Mouse (Mus musculus) cerebellum, postnatal 4 days (tissue): ENCODE data around the gene Cyp2d26.
"Not testable (repeated sequence)": the region's sequence is repeated elsewhere in the genome, so short reads cannot be mapped to it uniquely, and the experiment has no call there.

Experiments
- DNase-seq, 2 experiments: peaks; one replicate each; pipeline ENCODE4 v3.0.0; 2022; ENCODE audit warnings: low spot score in 2 of 2, mixed read lengths in 1 of 2

The Cyp2d26 gene

GRCm38 (mm10) chr15:82794277-82794676, at the start of gene Cyp2d26:
Gene Cyp2d26 (minus strand): TSS chr15:82794294.
- no peak for DNase-seq

- DNase-seq = no peak
Observed at GRCm38 (mm10) chr15:82839146-82839545, 45.1 kb upstream of the Cyp2d26 start.

- no peak for DNase-seq
Observed at GRCm38 (mm10) chr15:82829917-82830316, 35.8 kb upstream of the Cyp2d26 start.

- no peak for DNase-seq
Observed at GRCm38 (mm10) chr15:82825866-82826265, 31.8 kb upstream of the Cyp2d26 start.

GRCm38 (mm10) chr15:82822347-82822746, 28.3 kb upstream of the Cyp2d26 start:
- no peak for DNase-seq

- no peak for DNase-seq
Observed at GRCm38 (mm10) chr15:82821657-82822056, 27.6 kb upstream of the Cyp2d26 start.

GRCm38 (mm10) chr15:82815296-82815695, 21.2 kb upstream of the Cyp2d26 start:
- DNase-seq = no peak

GRCm38 (mm10) chr15:82814806-82815205, 20.7 kb upstream of the Cyp2d26 start:
- peak in 1 of 2 experiments; percentile 69 for DNase-seq

- DNase-seq = no peak
Observed at GRCm38 (mm10) chr15:82814321-82814720, 20.2 kb upstream of the Cyp2d26 start.

GRCm38 (mm10) chr15:82810556-82810955, 16.5 kb upstream of the Cyp2d26 start:
- DNase-seq = no peak

GRCm38 (mm10) chr15:82809511-82809910, 15.4 kb upstream of the Cyp2d26 start:
- DNase-seq = no peak

- no peak for DNase-seq
Observed at GRCm38 (mm10) chr15:82806969-82807763, 13.1 kb upstream of the Cyp2d26 start.

GRCm38 (mm10) chr15:82804708-82805639, 10.9 kb upstream of the Cyp2d26 start:
- DNase-seq = peak; percentile 68 to 89

GRCm38 (mm10) chr15:82795936-82796440, 1.9 kb upstream of the Cyp2d26 start:
- no peak for DNase-seq

GRCm38 (mm10) chr15:82793868-82794267, 226 bp downstream of the Cyp2d26 start:
- no peak for DNase-seq

GRCm38 (mm10) chr15:82793454-82793853, 640 bp downstream of the Cyp2d26 start:
- no peak for DNase-seq

- no peak for DNase-seq
Observed at GRCm38 (mm10) chr15:82792566-82792965, 1.5 kb downstream of the Cyp2d26 start.

- no peak for DNase-seq
Observed at GRCm38 (mm10) chr15:82784581-82784980, 9.5 kb downstream of the Cyp2d26 start.

- no peak for DNase-seq
Observed at GRCm38 (mm10) chr15:82783800-82784199, 10.3 kb downstream of the Cyp2d26 start.

- DNase-seq = not testable (repeated sequence)
Observed at GRCm38 (mm10) chr15:82777856-82778255, 16.2 kb downstream of the Cyp2d26 start.

GRCm38 (mm10) chr15:82765943-82766342, 28.2 kb downstream of the Cyp2d26 start:
- no peak for DNase-seq

GRCm38 (mm10) chr15:82764881-82765280, 29.2 kb downstream of the Cyp2d26 start:
- no peak for DNase-seq
